In the genomic region with DNA sequence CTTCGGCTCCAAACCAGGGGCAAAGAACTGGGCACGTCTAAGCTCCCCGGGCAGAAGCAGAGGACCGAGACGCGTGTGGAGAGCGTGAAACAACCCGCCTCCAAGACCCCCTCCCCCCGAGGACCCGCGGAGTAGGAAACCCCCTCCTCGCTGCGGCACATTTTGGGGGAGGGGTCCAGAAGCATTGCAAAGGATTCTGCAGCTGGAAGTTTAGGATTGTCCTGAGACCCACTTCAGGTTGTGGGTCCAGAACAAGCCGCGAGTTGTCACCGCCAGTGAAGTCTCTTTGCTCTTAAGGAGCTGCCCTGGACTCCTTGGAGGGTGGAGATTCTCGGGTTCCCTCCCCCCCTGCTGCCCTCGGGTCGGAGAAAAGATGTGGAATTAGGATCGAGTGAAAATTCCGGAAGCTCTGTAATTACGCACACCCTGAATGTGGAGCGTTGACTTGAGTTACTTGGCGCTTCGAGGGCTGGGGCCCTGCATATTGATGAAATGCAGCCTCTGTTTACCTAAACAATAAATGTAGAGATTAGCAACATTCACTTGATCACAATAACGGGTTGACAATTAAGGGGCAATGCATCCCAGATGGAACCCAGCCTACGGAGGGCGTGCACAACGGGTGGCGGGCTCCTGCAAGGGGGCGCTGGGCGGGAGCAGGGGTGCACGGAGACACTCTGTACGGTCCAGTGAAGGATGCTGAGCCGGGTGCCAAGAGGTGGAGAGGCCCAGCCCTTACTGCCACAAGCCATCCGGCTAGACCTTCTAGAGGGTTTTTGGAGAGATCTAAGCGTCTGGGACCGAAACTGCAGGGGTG, we compare ENCODE assay signal across 8 mouse cellular contexts. TPM values are rescaled to one million over a fixed set of nuclear protein-coding genes. Genes with fewer than 3 reads are reported as not detected.
DNase-seq lines count a peak whose midpoint lies in the region; ATAC-seq lines count a peak whose summit lies in the region.

No protein-coding gene starts in this region.

- H3K4me3 ChIP-seq in heart, embryonic 11.5 days (ENCODE audit: low read depth, low read length), result peak overlapping the region; percentile 54
- H3K4me3 ChIP-seq in embryonic facial prominence, embryonic 13.5 days, result peak overlapping the region; percentile 54

- WGBS in heart, embryonic 11.5 days (ENCODE audit: insufficient replicate concordance), result under 1% methylated on average over 38 of the region's 38 CpGs
- 1% methylated on average over 38 of the region's 38 CpGs for WGBS in embryonic facial prominence, embryonic 13.5 days

- H3K36me3 ChIP-seq in heart, embryonic 11.5 days (ENCODE audit: control insufficient read depth, insufficient read depth, low read length), result no peaks in the 10 kb centered on the region
- H3K36me3 ChIP-seq in embryonic facial prominence, embryonic 13.5 days, result no peaks in the 10 kb centered on the region

- intact Hi-C loops in heart, postnatal 25 days (cut with DNase I), result no loop called here

- H3K9ac ChIP-seq in heart, embryonic 11.5 days (ENCODE audit: low read depth, low read length), result no peak overlapping the region; the same call in 1 of the 2 replicates
- H3K9ac ChIP-seq in embryonic facial prominence, embryonic 13.5 days, result peak overlapping the region; percentile 69

- H3K4me1 ChIP-seq in heart, embryonic 11.5 days (ENCODE audit: control insufficient read depth, insufficient read depth, low read length), result peaks cover 12% of the 10 kb centered on the region; the same call in 1 of the 2 replicates
- peaks cover 33% of the 10 kb centered on the region for H3K4me1 ChIP-seq in embryonic facial prominence, embryonic 13.5 days

- no peak for DNase-seq in heart, postnatal 25 days (ENCODE audit: low spot score)
- DNase-seq in neural tube, embryonic 10.5 days (ENCODE audit: extremely low spot score, low spot score), result peak; percentile 55
- DNase-seq in cerebellum, postnatal 25 days, result no peak
- DNase-seq in adrenal gland, postnatal 25 days, result no peak

- peak overlapping the region; percentile 92 for H3K4me2 ChIP-seq in heart, embryonic 11.5 days
- H3K4me2 ChIP-seq in embryonic facial prominence, embryonic 13.5 days, result peak overlapping the region; percentile 88

- peaks cover 59% of the 10 kb centered on the region for H3K27me3 ChIP-seq in heart, embryonic 11.5 days (ENCODE audit: control insufficient read depth, insufficient read depth, low read length)
- H3K27me3 ChIP-seq in embryonic facial prominence, embryonic 13.5 days, result peaks cover 64% of the 10 kb centered on the region

- ATAC-seq in heart, embryonic 11.5 days (replicated peaks; ENCODE audit: insufficient number of reproducible peaks, low FRiP score, low TSS enrichment), result no peak
- ATAC-seq in embryonic facial prominence, embryonic 13.5 days (ENCODE audit: insufficient number of reproducible peaks, insufficient read depth, low FRiP score, low TSS enrichment, low read depth), result 0 out of 2 replicates have a peak, but pooled peaks have one; percentile 33
- peak; percentile 38 for ATAC-seq in inflammation-experienced regulatory T-cells, adult 6 months
- ATAC-seq in granulocyte monocyte progenitor cell, adult 5-6 weeks (replicated peaks; ENCODE audit: poor library complexity, severe bottlenecking), result no peak; the same call in 1 of the 2 replicates

- H3K9me3 ChIP-seq in heart, embryonic 11.5 days (replicated peaks; ENCODE audit: control insufficient read depth, low read length), result no peaks in the 10 kb centered on the region
- 0 out of 2 replicates have a peak, but pooled peaks cover 4% of the 10 kb centered on the region for H3K9me3 ChIP-seq in embryonic facial prominence, embryonic 13.5 days

- no peak overlapping the region for H3K27ac ChIP-seq in heart, embryonic 11.5 days (ENCODE audit: low read depth, low read length)
- peak overlapping the region; percentile 39 for H3K27ac ChIP-seq in embryonic facial prominence, embryonic 13.5 days

RNA-seq across cellular contexts. Expression of a gene that starts 7.7 kb away (rescaled TPM):
- polyA plus RNA-seq in heart, embryonic 11.5 days (2014; fragmentation: Nextera tagmentation; extraction: Ambion mirVana), result 0.04 TPM in 1 of 2 replicates, not detected in the other
- total RNA-seq in heart, postnatal 25 days (2021), result not detected
- polyA plus RNA-seq in embryonic facial prominence, embryonic 13.5 days (2015; fragmentation: Nextera tagmentation; extraction: Ambion mirVana), result 2.5 and 3.7 TPM in 2 replicates
- not detected for polyA plus RNA-seq in inflammation-experienced regulatory T-cells, adult 6 months (2017; shearing (Covaris generic))
- not detected in 2 replicates for total RNA-seq in granulocyte monocyte progenitor cell, adult 5-6 weeks (2014; fragmentation: Nextera tagmentation)
- total RNA-seq in granulocyte monocyte progenitor cell, adult 5-6 weeks (2017), result not detected in 2 replicates
- not detected in 2 replicates for total RNA-seq in adrenal gland, postnatal 25 days (2021)

RNA-seq across cellular contexts. Expression of a gene that starts 45.3 kb away (rescaled TPM):
- 70.5 and 78.4 TPM in 2 replicates for polyA plus RNA-seq in heart, embryonic 11.5 days (2014; fragmentation: Nextera tagmentation; extraction: Ambion mirVana)
- 10 to 100 TPM; 44.6 to 48.3 TPM for total RNA-seq in heart, postnatal 25 days (2021)
- polyA plus RNA-seq in embryonic facial prominence, embryonic 13.5 days (2015; fragmentation: Nextera tagmentation; extraction: Ambion mirVana), result 108 and 118 TPM in 2 replicates
- 10 to 100 TPM; 68.4 to 91.6 (median 88.3) TPM for polyA plus RNA-seq in inflammation-experienced regulatory T-cells, adult 6 months (2017; shearing (Covaris generic))
- 114 and 138 TPM in 2 replicates for total RNA-seq in granulocyte monocyte progenitor cell, adult 5-6 weeks (2014; fragmentation: Nextera tagmentation)
- total RNA-seq in granulocyte monocyte progenitor cell, adult 5-6 weeks (2017), result 177 and 178 TPM in 2 replicates
- total RNA-seq in adrenal gland, postnatal 25 days (2021), result 46.2 and 52.6 TPM in 2 replicates

RNA-seq across cellular contexts. Expression of a gene that starts 48.4 kb away (rescaled TPM):
- polyA plus RNA-seq in heart, embryonic 11.5 days (2014; fragmentation: Nextera tagmentation; extraction: Ambion mirVana), result 12.5 and 17.5 TPM in 2 replicates
- 10 to 100 TPM; 19.0 to 21.7 TPM for total RNA-seq in heart, postnatal 25 days (2021)
- 15.0 and 17.5 TPM in 2 replicates for polyA plus RNA-seq in embryonic facial prominence, embryonic 13.5 days (2015; fragmentation: Nextera tagmentation; extraction: Ambion mirVana)
- 10 to 100 TPM in 2 of 3 experiments, 1 to 10 TPM in 1; 8.8 to 13.5 (median 12.5) TPM for polyA plus RNA-seq in inflammation-experienced regulatory T-cells, adult 6 months (2017; shearing (Covaris generic))
- 5.5 and 9.2 TPM in 2 replicates for total RNA-seq in granulocyte monocyte progenitor cell, adult 5-6 weeks (2014; fragmentation: Nextera tagmentation)
- 9.0 and 9.6 TPM in 2 replicates for total RNA-seq in granulocyte monocyte progenitor cell, adult 5-6 weeks (2017)
- total RNA-seq in adrenal gland, postnatal 25 days (2021), result 24.1 and 29.1 TPM in 2 replicates

RNA-seq across cellular contexts. Expression of a gene that starts 48.5 kb away (rescaled TPM):
- polyA plus RNA-seq in heart, embryonic 11.5 days (2014; fragmentation: Nextera tagmentation; extraction: Ambion mirVana), result 17.1 and 17.6 TPM in 2 replicates
- total RNA-seq in heart, postnatal 25 days (2021), result 10 to 100 TPM; 13.4 to 14.7 TPM
- 34.7 and 35.4 TPM in 2 replicates for polyA plus RNA-seq in embryonic facial prominence, embryonic 13.5 days (2015; fragmentation: Nextera tagmentation; extraction: Ambion mirVana)
- polyA plus RNA-seq in inflammation-experienced regulatory T-cells, adult 6 months (2017; shearing (Covaris generic)), result 10 to 100 TPM; 18.9 to 30.4 (median 30.3) TPM
- total RNA-seq in granulocyte monocyte progenitor cell, adult 5-6 weeks (2014; fragmentation: Nextera tagmentation), result 9.9 and 11.6 TPM in 2 replicates
- total RNA-seq in granulocyte monocyte progenitor cell, adult 5-6 weeks (2017), result 14.0 and 14.1 TPM in 2 replicates
- 22.7 and 27.6 TPM in 2 replicates for total RNA-seq in adrenal gland, postnatal 25 days (2021)

Comparison
In these comparisons a context has a peak if more than half of its experiments do, and no peak if none do; other contexts are left out.
1. ATAC-seq: peak in embryonic facial prominence, embryonic 13.5 days (single experiment) and inflammation-experienced regulatory T-cells, adult 6 months (single experiment); none in heart, embryonic 11.5 days (single experiment) and granulocyte monocyte progenitor cell, adult 5-6 weeks (single experiment).